ENCODE assay signal across 8 mouse cellular contexts in the genomic region with DNA sequence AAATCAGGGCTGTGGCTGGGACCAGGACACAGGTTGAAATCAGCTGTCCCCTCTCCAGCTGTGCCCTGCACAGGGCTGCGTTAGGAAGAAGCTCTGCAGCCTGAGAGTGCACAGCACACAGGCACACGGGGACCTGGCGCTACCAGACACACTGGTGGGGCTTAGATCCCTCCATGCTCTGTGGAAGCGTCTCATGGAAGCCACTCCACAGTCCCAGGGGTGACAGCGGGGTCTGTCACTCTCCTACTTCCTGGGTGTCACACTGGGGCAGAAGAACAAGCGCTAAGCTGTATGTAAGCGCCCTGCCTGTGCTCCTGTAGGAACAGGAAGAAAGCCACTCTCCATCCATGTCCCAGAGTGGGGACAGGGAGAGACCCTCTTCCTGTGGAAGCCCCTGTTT.
DNase-seq lines count a peak whose midpoint lies in the region; ATAC-seq lines count a peak whose summit lies in the region.
"Not testable (repeated sequence)": the region's sequence is repeated elsewhere in the genome, so short reads cannot be mapped to it uniquely, and the experiment has no call there.

No protein-coding gene starts in this region.

- H3K4me2 ChIP-seq in hindbrain, embryonic 16.5 days (ENCODE audit: low read length); limb, embryonic 11.5 days (ENCODE audit: low read depth, severe bottlenecking); neural tube, embryonic 12.5 days (replicated peaks); stomach, embryonic 15.5 days: not testable (repeated sequence)

- peak overlapping the region; percentile 49 for H3K27ac ChIP-seq in brown adipose tissue, adult 24 weeks (replicated peaks; ENCODE audit: low read depth, low read length)
- H3K27ac ChIP-seq in hindbrain, embryonic 10.5 days = peak overlapping the region; percentile 74
- H3K27ac ChIP-seq in hindbrain, embryonic 16.5 days (ENCODE audit: low read depth, low read length) = peak overlapping the region; percentile 12; the same call in 1 of the 2 replicates
- H3K27ac ChIP-seq in limb, embryonic 11.5 days (replicated peaks; ENCODE audit: low read depth, low read length) = 0 out of 2 replicates have a peak overlapping the region, but pooled peaks have one; percentile 21
- peak overlapping the region; percentile 57 for H3K27ac ChIP-seq in midbrain, embryonic 10.5 days (replicated peaks)
- H3K27ac ChIP-seq in neural tube, embryonic 12.5 days = not testable (repeated sequence)
- 0 out of 2 replicates have a peak overlapping the region, but pooled peaks have one; percentile 11 for H3K27ac ChIP-seq in stomach, embryonic 15.5 days

- peaks cover 20% of the 10 kb centered on the region for H3K4me1 ChIP-seq in brown adipose tissue, adult 24 weeks (ENCODE audit: control insufficient read depth, insufficient read depth, insufficient read length, low read length)
- peaks cover 73% of the 10 kb centered on the region for H3K4me1 ChIP-seq in hindbrain, embryonic 10.5 days (replicated peaks)
- peaks cover 34% of the 10 kb centered on the region for H3K4me1 ChIP-seq in hindbrain, embryonic 16.5 days (ENCODE audit: control insufficient read depth, insufficient read depth, low read depth, low read length)
- H3K4me1 ChIP-seq in limb, embryonic 11.5 days (ENCODE audit: control insufficient read depth, insufficient read depth, low read length) = peaks cover 33% of the 10 kb centered on the region
- H3K4me1 ChIP-seq in midbrain, embryonic 10.5 days = peaks cover 55% of the 10 kb centered on the region
- H3K4me1 ChIP-seq in neural tube, embryonic 12.5 days = peaks cover 42% of the 10 kb centered on the region
- H3K4me1 ChIP-seq in stomach, embryonic 15.5 days = peaks cover 21% of the 10 kb centered on the region

- H3K9me3 ChIP-seq in hindbrain, embryonic 10.5 days; hindbrain, embryonic 16.5 days (ENCODE audit: control insufficient read depth, low read length); limb, embryonic 11.5 days (ENCODE audit: control insufficient read depth, low read length); midbrain, embryonic 10.5 days (replicated peaks); neural tube, embryonic 12.5 days; stomach, embryonic 15.5 days: not testable (repeated sequence)

- not testable (repeated sequence) for H3K36me3 ChIP-seq in hindbrain, embryonic 10.5 days; hindbrain, embryonic 16.5 days (ENCODE audit: control insufficient read depth, insufficient read depth, low read length); limb, embryonic 11.5 days (ENCODE audit: control insufficient read depth, insufficient read depth, low read length); midbrain, embryonic 10.5 days; neural tube, embryonic 12.5 days; stomach, embryonic 15.5 days

- 63% methylated on average over 7 of the region's 7 CpGs for WGBS in hindbrain, embryonic 10.5 days
- 53% methylated on average over 7 of the region's 7 CpGs for WGBS in hindbrain, embryonic 16.5 days
- 72% methylated on average over 7 of the region's 7 CpGs for WGBS in limb, embryonic 11.5 days
- 60% methylated on average over 7 of the region's 7 CpGs for WGBS in midbrain, embryonic 10.5 days
- WGBS in neural tube, embryonic 12.5 days = 67% methylated on average over 7 of the region's 7 CpGs
- 72% methylated on average over 7 of the region's 7 CpGs for WGBS in stomach, embryonic 15.5 days

- not testable (repeated sequence) for ATAC-seq in hindbrain, embryonic 16.5 days; limb, embryonic 11.5 days (ENCODE audit: insufficient number of reproducible peaks, low FRiP score, low TSS enrichment, low read depth); stomach, embryonic 15.5 days (ENCODE audit: insufficient read depth, low FRiP score, low read depth)
- 0 out of 2 replicates have a peak, but pooled peaks have one; percentile 24 for ATAC-seq in neural tube, embryonic 12.5 days (ENCODE audit: low FRiP score, low read depth)

- H3K4me3 ChIP-seq in brown adipose tissue, adult 24 weeks (ENCODE audit: insufficient read depth, low read depth, low read length); hindbrain, embryonic 10.5 days; hindbrain, embryonic 16.5 days (ENCODE audit: low read length); limb, embryonic 11.5 days (ENCODE audit: low read depth, low read length); midbrain, embryonic 10.5 days; neural tube, embryonic 12.5 days; stomach, embryonic 15.5 days (replicated peaks): not testable (repeated sequence)

- H3K9ac ChIP-seq in hindbrain, embryonic 16.5 days (ENCODE audit: low read depth, low read length); limb, embryonic 11.5 days (ENCODE audit: low read length); neural tube, embryonic 12.5 days; stomach, embryonic 15.5 days: not testable (repeated sequence)

- DNase-seq in heart, adult 11 months = peak; percentile 92
- DNase-seq in hindbrain, embryonic 10.5 days (ENCODE audit: low spot score); limb, embryonic 11.5 days (ENCODE audit: low spot score); midbrain, embryonic 10.5 days (ENCODE audit: low spot score): not testable (repeated sequence)

- not testable (repeated sequence) for H3K27me3 ChIP-seq in hindbrain, embryonic 10.5 days (ENCODE audit: insufficient read depth, poor library complexity, severe bottlenecking); hindbrain, embryonic 16.5 days (replicated peaks; ENCODE audit: control insufficient read depth, insufficient read depth, low read length); limb, embryonic 11.5 days (ENCODE audit: control insufficient read depth, insufficient read depth, low read length); neural tube, embryonic 12.5 days (replicated peaks); stomach, embryonic 15.5 days (replicated peaks)
- H3K27me3 ChIP-seq in midbrain, embryonic 10.5 days (ENCODE audit: low read depth, poor library complexity, severe bottlenecking) = peaks cover 17% of the 10 kb centered on the region
